Mouse (Mus musculus): Measurements from ENCODE around the gene Lilra6. TPM values are rescaled to one million over a fixed set of nuclear protein-coding genes. Genes with fewer than 3 reads are reported as not detected.

Lilra6 gene
- polyA plus RNA-seq, 1 experiment from 2014 or later = not detected

Other genes starting within 250 kb of the Lilra6 start
- gene Leng1, start 249.7 kb downstream of the Lilra6 start, polyA plus RNA-seq (2015; fragmentation: Nextera tagmentation; extraction: Ambion mirVana) = 15.3 and 16.3 TPM in 2 replicates
- 5.6 and 17.2 TPM in 2 replicates for gene Tmc4, start 237.9 kb downstream of the Lilra6 start, polyA plus RNA-seq (2015; fragmentation: Nextera tagmentation; extraction: Ambion mirVana)
- gene Tsen34, start 222.6 kb downstream of the Lilra6 start, polyA plus RNA-seq (2015; fragmentation: Nextera tagmentation; extraction: Ambion mirVana) = 285 and 295 TPM in 2 replicates
- 105 and 110 TPM in 2 replicates for gene Mboat7, start 222.0 kb downstream of the Lilra6 start, polyA plus RNA-seq (2015; fragmentation: Nextera tagmentation; extraction: Ambion mirVana)
- 710 and 932 TPM in 2 replicates for gene Rps9, start 211.5 kb downstream of the Lilra6 start, polyA plus RNA-seq (2015; fragmentation: Nextera tagmentation; extraction: Ambion mirVana)
- gene Pirb, start 195.1 kb downstream of the Lilra6 start, polyA plus RNA-seq (2015; fragmentation: Nextera tagmentation; extraction: Ambion mirVana) = 0.51 and 0.83 TPM in 2 replicates
- not detected in 2 replicates for gene Gm15448, start 89.8 kb downstream of the Lilra6 start, polyA plus RNA-seq (2015; fragmentation: Nextera tagmentation; extraction: Ambion mirVana)
- gene Pira2, start 70.5 kb downstream of the Lilra6 start, polyA plus RNA-seq (2015; fragmentation: Nextera tagmentation; extraction: Ambion mirVana) = 0.29 TPM in 1 of 2 replicates, not detected in the other
- gene Gm14548, start 17.4 kb downstream of the Lilra6 start, polyA plus RNA-seq (2015; fragmentation: Nextera tagmentation; extraction: Ambion mirVana) = 0.09 TPM in 1 of 2 replicates, not detected in the other
- gene Lair1, start 147.7 kb upstream of the Lilra6 start, polyA plus RNA-seq (2015; fragmentation: Nextera tagmentation; extraction: Ambion mirVana) = 3.5 and 4.6 TPM in 2 replicates
- gene Ttyh1, start 203.9 kb upstream of the Lilra6 start, polyA plus RNA-seq (2015; fragmentation: Nextera tagmentation; extraction: Ambion mirVana) = 127 and 155 TPM in 2 replicates
- gene Leng8, start 221.5 kb upstream of the Lilra6 start, polyA plus RNA-seq (2015; fragmentation: Nextera tagmentation; extraction: Ambion mirVana) = 71.3 and 77.4 TPM in 2 replicates
- 6.6 TPM in 2 replicates for gene Leng9, start 234.9 kb upstream of the Lilra6 start, polyA plus RNA-seq (2015; fragmentation: Nextera tagmentation; extraction: Ambion mirVana)
- 7.9 and 15.5 TPM in 2 replicates for gene Cdc42ep5, start 249.4 kb upstream of the Lilra6 start, polyA plus RNA-seq (2015; fragmentation: Nextera tagmentation; extraction: Ambion mirVana)